Mouse (Mus musculus) thymus, postnatal 25 days (tissue): Measurements from ENCODE around the gene Nmb.

Experiments
- DNase-seq: peaks from one replicate; pipeline ENCODE4 v3.0.0; 2022

The Nmb gene

DNA sequence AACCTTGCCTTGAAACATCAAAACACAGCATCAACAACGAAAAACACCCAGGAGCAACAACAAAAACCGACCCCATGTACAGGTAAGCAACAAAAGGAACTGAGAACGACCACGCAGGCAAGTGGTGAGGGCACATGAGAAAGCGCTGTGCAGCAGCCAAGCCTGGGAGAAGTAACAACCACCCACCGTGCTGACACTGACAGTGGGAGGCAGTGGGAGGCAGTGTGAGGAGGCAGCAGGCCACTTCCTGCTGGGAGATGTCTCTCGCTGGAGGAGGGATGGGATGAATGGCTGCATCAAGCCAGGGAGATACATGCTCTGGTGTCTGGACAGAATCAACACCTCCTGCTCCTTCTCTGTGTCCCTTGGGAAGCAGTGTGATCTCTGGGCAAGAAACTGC, 7.7 kb downstream of the Nmb start:
- no peak for DNase-seq

DNA sequence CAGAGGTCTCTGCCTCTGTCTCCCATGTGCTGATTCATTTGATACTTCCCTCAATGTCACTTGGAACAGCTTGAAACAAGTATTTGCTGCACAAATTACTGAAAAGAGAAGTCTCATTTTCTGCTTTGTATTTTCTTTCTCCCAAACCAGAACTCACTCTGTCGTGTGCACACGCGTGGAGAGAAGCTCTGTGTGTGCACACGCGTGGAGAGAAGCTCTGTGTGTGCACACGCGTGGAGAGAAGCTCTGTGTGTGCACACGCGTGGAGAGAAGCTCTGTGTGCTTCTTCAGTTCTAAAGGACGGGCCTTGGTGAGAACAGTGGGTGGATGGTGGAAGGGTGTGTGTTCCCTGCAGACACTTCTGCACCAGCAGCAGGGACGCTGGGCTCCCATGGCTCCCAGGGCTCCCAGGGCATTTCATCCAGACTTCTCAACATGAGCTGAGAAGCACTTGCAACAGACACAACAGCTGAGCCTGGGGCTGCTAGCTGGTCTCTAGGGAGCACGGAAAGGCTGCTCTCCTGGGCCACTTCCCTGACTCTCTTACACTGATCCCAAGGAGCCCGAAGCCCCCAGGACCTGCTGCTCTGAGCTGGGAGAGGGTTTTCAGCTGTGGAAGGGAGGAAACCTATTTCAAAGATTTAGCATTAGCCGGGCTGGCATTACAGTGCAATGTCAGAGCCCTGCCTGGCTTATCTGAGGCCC, 9.9 kb downstream of the Nmb start:
- DNase-seq, result no peak

DNA sequence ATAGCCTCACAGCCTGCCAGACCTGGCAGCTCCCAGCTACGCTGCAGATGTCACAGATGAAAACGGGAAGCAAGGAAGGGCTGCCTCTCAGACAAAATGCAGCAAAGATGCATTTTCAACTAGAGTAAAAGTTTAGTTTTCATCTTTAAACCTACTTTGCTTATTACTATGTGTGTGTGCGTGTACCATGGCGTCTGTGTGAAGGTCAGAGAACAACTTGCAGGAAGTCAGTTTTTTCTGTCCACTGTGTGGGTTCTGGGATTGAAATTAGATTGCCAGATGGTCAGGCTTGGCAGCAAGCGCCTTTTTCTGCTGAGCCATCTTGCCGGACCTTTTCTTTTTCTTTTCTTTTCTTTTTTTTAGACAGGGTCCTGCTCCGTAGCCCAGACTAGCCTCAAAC, 10.7 kb downstream of the Nmb start:
- DNase-seq, result no peak

DNA sequence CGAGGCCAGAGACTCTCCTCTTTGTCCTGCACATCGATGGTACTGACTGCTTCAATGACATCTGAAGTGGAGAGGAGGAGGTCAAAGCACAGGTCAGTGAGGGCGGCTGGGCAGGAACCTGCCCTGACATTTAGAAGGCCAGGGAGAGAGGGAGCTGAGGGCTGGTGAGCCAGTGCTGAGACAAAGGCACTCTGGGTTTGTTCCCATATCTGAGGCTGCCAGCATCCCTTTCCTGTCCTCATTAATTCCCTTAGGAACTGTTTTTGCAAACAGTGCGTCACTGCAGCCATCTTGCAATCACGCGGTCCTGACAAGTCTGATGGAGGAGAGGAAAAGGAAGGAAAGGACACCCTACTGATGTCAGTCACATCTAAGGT, 11.1 kb downstream of the Nmb start:
- no peak for DNase-seq

DNA sequence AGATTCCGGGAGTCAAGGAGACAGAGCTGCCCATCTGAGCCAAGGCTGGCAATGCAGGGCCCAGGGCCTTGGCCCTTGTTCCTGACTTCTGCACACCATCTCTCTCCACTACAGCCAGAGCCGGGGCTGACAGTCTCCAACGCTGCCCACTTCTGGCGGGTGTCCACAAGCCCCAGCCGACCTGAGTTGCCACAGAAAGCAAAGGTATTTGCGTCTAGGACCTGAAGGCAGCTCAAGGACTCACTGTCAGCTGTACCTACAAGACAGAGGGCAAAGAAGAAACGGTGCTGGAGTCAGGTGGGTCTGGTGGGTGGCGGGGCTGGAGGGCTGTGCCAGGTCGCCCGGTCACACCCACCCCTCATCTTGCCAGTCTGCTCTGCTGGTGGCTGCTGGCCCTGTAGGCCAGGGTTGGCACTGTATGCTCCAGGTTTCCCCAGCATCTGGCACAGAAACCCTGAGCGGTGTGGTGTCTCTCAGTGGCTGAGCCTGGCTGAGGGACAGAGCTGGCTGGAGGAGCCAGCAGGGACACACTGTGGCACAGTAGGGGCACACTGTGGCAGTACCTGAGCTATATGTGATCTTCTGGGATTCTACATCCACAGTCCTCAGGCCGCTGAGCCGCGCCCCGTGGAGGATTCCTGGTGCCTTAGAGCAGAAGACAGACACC, 11.7 kb downstream of the Nmb start:
- no peak for DNase-seq

DNA sequence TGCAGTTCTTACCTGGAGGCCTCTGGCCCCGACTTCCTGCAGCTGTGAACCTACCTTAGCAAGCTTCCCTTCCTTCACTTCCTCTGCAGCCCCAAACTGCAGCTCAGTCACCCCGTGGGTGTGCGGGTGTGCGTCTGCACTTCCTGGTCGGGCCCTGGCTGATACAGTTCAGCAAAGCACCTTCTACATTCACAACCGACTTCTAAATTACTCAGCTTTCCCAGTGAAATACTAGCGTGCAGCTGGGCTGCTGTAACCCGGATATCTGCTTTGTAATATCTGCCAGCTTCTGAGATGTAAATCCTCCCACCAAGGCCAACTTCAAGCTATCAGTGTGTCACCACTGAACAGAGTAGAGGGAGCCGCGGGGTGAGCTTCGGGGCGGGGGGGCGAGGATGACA, 15.0 kb downstream of the Nmb start:
- DNase-seq, result peak; percentile 86

DNA sequence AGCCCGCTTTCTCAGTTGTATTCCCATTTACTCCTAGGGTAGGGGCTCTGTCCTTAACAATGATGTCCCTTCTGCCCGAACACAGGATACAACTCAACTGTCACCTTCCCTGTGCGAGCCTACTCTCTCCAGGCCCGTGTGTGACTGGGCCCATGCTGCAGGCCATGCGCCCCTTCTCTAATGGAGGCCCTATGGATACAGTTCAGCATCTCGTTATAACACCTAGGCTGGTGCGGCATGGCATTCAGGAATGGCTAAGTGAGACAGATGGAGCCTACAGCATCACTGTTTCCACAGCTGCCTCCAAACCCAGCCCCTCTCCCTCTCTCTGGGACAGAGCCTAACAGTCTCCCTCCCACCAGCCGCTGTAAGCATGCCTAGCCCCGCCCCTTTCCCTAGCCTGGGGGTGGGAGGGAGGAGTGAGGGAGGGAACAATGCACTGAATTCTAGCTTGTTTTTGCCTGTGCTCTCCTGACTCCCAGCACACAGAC, 15.8 kb downstream of the Nmb start:
- peak; percentile 50 for DNase-seq

DNA sequence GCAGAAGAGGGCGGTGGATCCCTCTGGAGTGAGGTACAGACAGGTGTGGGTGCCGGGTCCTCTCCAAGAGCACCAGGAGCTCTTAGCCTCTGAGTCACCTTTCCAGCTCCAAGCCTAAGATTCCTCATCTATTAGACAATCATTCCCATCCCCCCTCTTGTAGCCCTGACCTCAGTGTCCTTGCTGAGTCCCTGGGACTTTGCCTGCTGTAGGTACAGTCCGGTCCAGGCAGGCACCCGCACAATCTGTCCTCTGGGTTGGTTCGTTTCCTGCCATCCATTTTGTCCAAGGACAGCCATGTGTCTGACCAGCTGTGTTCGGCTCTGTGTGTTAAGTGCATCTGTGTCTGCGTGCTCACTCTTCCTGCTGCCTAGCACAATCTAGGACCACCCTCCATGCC, 16.3 kb downstream of the Nmb start:
- no peak for DNase-seq

DNA sequence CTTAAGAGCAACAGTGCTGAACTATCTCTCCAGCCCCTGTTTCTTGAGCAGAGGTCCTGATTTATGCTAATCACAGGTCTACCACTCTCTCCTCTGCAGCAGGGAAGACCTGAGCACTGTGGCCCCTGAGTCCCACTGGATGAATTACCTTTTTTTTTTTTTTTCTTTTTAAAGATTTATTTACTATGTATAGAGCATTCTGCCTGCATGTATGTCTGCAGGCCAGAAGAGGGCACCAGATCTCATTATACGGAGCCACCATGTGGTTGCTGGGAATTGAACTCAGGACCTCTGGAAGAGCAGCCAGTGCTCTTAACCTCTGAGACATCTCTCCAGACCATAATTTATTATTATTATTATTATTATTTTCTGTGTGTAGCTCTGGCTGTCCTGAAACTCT, 19.2 kb downstream of the Nmb start:
- DNase-seq, result peak; percentile 54

DNA sequence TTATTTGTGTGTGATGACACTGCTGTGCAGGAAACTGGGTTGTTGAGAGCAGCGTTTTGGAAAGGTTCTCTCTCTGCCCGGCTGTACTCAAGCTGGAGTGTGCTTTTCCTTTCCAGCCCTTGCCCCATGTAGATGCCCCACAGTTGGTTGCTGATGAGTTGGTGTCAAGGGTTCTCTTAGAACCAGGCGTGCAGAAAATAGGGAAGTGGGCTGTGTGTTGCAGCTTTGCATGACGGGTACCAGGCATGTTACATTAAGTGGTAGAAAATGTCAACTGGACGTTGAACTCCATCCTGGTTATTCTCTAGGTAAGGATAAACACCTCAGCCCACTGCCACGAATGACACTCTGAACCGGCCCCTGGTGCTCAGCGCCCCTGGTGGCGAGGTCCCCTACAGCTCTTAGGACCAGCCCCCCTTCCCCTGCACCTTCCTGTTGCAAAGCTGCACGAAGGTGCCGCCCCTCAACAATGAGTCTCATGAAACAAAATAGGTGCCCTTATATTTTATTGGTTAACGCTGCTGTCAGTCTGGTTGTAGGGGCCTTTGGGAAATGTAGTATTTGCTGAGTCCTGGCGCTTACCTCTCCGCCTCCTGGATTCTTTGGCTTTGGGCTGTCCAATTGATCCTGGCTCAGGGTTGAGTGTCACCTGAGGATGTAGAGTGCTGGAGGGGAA, 21.9 kb downstream of the Nmb start:
- DNase-seq, result peak; percentile 85

DNA sequence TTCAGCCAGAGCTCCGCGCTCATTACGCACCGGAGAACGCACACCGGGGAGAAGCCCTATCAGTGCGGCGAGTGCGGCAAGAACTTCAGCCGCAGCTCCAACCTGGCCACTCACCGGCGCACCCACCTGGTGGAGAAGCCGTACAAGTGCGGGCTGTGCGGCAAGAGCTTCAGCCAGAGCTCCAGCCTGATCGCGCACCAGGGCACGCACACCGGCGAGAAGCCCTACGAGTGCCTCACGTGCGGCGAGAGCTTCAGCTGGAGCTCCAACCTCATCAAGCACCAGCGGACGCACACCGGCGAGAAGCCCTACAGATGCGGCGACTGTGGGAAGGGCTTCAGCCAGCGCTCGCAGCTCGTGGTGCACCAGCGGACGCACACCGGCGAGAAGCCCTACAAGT, 29.1 kb downstream of the Nmb start:
- no peak for DNase-seq

DNA sequence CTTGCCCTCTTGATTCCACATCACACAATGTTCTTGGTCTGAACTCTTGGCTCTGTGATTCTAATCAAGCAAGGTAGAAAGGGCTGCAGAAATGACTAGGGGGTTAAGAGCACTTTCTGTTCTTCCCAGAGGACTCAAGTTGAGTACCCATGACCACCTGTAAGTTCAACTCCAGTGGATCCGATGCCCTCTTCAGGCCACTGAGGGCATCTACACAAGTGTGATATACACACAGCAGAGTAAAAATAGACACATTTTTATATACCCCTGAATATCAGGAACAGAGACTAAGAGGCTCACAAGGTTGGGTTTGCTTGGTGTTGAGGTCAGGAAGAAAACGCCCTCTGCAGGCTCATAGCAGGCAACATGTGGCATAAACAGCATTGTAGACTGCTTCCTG, 31.2 kb downstream of the Nmb start:
- DNase-seq, result no peak

DNA sequence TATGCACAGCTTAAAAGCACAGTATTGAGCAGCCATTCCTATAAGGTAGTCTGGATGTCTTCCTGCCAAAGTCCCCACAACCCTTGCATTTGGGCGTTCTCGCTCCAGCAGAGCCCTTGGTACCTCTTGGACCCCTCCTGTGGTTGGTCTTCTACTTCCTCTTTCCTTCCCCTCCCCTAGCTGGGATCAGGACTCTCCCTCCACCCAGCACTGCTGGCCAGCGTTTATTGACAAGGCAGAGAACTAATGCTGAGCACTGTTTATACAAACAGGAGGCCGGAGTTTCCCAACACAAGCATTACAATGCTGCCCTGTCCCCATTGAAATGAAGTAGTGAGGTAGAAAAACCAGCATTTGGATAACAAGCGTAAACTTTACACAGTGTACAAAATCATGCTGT, 31.8 kb downstream of the Nmb start:
- DNase-seq, result no peak

DNA sequence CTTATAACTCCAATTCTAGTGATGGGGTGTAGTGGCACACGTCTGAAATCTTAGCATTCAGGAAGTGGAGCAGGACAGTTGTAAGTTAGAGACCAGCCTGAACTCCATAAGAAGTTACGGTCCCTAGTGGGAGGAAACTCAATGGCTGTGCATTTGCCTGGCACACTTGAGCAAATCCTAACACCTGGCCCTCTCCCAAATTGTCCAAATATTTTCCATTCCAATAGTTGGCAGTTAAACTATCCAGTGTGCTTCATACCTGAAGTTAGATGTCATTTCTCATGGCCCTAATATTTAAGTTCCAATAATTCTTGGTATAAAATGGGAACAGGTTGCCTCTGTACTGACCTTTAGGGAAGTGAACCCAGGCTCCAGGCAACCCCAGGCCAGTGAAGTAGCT, 36.2 kb downstream of the Nmb start:
- DNase-seq, result no peak

DNA sequence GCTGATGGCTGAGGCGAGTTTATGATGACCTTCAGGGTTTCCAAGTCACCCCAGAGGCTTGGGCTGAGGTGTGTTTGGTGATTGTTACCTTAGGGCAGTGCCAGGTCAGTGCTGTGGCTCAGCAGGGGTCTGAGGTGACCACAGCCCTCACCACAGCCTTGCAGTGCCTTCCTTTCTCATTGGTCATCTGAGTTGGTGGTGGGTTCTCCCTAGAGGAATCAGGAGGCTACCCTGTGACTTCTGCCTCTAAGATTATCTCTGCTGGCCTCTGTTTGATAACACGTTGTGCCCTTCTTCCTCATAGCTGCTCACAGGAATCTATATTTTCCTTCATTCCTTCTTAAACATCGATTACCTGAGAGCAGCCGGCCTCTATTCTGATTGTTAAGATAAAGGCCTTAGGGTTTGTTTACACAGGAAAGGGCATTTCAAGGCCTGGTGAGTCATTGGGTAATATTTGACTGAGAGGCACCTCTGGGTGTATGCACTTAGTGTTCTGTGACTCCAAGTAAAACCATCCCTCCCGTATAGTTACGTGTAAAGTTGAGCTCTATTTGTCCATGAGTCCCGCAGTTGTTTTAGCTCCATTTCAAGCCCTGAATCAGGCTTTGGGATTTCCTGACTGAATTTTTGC, 38.2 kb downstream of the Nmb start:
- no peak for DNase-seq

DNA sequence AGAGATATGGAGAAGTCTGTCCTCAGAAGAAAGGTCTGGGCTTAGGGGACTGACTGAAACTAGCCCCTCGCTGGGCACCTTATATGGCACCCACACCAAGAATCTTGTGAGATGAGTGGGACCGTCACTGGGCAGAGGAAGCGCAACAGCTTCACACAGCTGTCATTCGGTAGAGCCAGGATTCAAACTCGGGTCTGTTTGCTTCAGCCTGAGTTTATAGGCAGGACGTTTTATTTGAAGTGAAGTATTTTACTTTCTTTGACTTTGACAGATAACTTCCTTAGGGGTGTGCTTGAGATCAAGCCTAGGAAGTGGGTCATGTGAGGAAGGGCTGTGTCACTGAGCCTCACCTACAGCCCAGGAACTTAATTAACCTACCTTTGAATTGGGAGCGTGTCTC, 39.4 kb downstream of the Nmb start:
- peak; percentile 41 for DNase-seq

DNA sequence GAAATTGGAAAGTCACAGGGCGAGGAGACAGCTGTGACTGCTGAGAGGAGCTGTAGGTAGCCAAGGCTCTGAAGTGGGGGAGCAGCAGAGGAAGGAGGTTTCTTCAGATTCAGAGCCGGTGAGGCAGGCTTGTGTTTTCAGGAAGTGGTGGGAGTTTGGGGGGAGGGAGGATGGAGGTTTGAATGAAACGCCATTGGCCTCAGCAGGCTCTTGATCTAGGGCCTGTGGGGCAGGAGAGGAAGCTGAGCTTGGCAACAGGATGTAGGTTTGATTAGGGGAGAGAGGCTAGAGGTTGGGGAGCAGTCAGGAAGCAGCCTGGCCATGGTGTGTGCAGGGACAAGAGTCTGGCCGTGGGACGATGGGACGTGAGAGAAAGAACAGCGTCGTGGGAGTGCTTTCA, 40.0 kb downstream of the Nmb start:
- DNase-seq, result peak; percentile 84

DNA sequence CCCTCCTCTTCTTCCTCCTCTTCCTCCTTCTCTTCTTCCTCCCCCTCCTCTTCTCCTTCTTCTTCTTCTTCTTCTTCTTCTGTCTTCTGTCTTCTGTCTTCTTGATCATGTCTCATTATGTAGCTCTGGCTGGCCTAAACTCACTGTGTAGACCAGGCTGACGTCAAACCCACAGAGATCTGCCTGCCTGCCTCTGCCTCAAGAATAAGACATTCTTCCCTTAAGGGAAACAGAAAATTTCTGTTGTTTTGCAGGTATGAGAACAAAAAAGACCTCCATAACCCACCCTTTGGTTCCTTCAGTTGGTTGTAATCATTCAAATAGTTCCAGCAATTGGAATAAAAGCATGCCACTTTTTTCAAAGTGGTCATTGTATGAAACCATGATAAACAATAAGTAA, 40.7 kb downstream of the Nmb start:
- DNase-seq, result no peak

DNA sequence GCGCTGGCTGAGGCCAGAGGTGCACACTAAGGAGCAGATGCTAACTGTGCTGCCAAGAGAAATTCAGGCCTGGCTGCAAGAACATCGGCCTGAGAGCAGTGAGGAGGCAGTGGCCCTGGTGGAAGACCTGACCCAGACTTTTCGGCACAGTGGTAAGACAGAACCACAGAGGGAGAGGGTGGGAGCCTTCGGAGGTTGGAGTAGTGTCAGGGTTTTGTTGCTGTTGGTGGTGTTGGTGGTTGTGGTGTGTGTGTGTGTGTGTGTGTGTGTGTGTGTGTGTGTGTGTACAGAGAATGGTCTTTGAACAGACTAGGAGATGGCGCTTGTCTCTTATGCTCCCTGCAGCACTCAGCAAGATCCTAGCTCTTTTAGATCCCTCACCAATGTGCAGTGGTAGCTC, 41.4 kb downstream of the Nmb start:
- no peak for DNase-seq

DNA sequence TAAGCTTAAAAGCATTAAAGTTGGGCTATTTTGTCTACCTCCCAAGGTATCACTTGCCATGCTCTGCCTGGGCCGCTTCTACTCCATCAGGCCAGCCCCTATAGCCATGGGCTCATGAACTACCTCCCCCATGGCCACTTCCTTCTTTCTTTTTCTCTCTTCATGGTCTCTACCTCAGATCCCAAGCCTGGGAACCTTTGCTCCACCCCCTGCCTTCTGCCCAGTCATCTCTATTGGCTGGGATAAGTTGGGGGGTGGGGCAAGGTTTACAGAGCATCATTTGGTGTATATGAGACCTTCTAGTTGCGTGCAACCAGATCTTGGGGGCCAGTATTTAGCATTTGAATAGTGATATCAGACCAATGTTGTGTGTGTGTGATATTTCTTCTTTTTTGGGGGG, 42.4 kb downstream of the Nmb start:
- no peak for DNase-seq

DNA sequence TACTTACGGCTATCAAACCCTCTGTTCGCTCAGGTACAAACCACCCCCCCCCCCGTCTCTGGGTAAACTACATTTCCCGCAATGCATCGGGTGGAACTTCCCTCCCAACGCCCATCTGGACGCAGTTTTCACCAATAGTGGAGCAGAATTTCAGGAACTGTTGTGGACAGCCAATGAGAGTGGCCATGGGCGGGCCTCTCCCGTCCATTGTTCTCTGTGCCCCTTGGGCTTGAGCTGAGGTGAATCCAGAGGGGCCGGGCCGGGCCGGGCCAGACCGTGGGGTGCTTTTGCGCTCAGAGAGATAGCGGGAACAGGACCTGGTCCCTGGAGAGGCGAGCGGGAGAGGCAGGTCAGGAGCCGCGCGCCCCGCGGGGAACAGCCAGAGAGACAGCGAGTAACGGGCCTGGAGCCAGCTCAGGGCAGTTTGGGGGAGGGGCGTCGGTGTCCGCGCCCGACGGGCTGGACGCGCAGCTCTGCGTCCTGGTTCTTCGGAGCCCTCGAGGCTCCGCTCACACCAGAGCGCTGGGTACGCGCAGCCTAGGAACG, 44.1 kb downstream of the Nmb start, which contains the start of gene Zscan2:
Gene Zscan2, plus strand, starts transcription at position 192 of the 546 bp plus-strand sequence.
- DNase-seq, result peak; percentile 89

DNA sequence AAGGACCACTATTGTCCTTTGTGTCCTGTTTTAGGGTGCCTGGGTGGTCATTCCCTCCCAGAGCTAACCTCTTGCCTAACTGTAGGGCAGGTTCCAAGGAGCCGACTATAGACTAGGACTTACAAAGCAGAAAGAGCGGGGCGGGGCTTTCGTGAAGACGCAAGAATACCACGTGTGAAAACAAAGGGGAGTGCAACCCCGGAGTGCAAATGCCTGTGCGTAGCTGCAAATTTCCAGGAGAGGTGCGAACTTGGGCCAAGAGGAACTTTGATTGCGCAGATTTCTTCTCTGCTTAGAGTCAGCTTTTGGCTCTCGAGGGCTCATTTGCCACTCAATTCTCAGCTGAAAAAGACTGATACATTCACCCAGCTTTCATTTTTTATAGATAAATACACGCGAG, 44.6 kb downstream of the Nmb start:
- DNase-seq, result peak; percentile 79

DNA sequence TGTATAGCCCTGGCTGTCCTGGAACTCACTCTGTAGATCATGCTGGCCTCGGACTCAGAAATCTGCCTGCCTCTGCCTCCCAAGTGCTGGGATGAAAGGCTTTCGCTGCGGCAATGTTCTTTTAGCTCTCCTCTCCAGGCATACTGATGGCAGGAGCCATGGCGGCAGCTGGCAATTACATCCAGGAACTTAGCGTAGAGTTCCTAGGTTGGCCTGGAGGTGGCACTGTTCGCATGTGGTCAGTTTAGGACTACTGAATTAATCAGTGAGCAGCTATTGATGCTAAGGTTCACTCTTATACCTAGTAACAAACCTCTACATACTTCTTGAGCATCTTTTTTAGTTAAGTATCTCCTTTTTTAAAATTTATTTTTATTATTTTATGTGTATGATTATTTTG, 47.7 kb downstream of the Nmb start:
- peak; percentile 84 for DNase-seq
